Mouse (Mus musculus): ENCODE measurements around the gene Ddx31.
A peak's percentile ranks its signal among the peaks of the same experiment; 100 is the strongest.

Gene Ddx31

DNA sequence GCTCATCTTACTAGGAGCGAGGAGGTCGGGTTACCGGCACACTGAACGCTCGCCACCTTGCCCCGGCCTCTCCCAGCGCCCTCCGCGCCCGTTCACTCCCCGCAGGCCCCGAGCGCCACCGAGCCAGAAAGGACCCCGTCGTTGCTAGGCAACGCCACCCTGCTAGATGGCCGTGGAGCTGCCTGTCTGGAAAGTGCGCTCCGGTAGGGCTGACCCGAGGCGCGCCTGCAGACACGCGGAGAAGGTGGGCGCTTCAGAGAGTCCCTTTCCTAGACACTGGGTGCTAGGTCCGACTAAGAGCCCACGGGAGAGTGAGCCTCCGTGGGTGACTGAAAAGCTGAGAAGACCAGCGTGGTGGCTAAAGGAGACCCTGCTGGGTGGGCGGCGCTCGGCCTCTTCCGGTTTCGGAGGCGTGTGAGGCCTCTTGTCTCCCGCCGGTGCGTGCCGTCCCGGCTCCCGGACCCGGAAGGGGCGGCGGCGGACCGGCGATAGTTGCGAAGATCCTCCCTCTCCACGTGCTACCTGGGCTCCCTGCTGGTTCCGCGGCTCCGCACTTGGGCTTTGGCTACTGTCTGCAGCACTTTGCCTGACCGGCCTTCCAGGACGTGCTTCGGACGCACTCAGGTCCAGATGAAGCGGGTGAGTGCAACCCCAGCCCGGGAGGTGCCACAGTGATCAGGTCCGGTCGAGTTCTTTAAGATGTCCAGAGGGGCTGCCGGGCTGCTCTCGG lies at the start of gene Ddx31, which contains the start of gene Gtf3c4:
TSS of gene Ddx31 (plus strand) at position 185 of the 730 bp plus-strand sequence.
TSS of gene Gtf3c4 (minus strand) at position 139 of the 730 bp plus-strand sequence.
- peak; percentile 95 for DNase-seq

DNA sequence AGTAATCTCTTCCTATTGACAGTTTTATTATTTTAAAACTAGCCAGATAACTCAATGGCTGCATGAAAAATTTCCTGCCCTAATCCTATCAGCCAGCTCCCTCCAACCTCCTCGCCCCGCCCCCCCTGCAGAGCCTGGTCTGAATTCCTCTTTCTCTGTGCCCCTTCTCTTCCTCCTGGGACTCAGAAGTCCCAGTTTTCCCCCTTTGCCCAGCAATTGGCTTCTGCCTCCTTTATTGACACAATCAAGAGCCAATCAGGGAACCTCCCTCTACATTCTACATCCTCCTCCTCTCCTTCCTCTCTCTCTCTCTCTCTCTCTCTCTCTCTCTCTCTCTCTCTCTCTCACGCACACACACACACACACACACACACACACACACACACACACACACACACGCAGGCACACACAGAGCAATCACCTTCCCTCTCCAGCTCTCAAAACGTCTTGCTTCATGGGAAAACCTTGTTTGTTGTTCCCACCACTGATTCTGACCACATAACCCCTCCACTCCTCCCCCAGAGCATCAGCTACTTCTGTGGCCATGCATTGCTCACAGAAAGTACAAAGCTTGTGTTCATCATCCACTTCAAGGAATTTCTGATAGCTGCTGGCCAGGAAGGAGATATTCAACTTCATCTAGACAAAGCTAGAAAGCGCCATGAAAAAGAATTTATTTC lies 47.1 kb upstream of the Ddx31 start:
- DNase-seq = no peak

DNA sequence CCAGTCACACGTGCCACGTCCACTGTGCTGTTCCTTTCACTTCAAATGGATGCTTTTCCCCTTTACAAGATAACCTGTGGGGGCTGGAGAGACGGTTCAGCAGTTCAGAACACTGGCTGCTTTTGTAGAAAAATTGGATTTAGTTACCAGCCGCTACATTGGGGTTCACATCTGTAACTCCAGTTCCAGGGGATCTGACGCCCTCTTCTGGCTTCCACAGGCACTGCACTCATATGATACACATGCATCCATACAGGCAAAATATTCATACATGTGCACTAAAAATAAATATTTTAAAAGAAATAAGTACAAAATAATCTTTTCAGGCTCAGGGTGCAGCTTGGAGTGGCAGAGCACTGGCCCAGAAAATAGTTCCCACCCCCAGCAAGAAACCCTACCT lies 45.6 kb upstream of the Ddx31 start:
- DNase-seq = no peak

DNA sequence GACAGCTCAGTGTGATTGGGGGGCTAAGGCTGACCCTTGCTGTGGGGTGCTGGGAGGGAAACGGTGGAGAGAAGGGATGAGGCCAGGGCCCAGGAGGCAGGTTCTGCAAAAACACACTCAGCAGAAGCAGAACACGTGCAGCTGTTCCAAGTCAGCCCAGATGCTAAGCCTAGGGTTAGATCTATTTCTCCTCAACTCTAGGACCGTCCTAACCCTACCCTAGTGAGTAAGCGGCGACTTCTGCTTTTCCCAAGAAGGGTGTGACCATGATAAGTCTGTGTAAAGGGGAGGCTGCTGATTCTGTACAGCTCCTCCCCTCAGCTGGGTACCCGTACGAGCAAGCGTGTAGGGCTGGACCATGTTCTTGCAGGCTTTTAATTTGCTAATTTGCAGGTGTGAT lies 43.9 kb upstream of the Ddx31 start:
- DNase-seq = no peak

DNA sequence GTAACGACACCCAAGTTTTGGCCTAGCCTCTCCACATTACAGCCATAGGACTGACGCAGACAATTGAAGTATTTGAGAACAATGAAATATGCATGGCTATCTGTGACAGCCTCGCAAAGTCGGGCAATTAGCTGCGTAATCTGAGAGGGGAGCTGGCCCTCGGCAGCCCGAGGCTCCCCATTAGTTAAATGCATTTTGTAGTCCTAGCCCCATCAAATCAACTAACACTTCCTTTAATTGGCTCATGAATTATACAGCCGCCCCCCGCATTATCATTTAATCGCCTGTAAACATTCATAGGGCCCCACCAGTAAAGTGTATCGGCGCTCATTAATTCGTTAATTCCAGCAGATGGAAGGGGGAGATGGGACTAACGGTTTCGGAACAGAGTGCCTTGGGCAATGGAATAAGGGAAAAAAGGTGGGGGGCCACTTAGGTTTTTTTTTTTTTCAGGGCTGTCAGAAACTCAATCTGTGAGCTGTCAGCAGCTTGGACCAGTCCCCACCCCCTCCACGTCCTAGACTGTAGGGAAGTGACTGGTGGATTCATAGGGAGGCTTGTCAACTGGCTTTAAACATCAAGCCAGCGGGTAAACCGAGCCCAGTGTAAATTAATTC lies 42.6 kb upstream of the Ddx31 start:
- DNase-seq = no peak

DNA sequence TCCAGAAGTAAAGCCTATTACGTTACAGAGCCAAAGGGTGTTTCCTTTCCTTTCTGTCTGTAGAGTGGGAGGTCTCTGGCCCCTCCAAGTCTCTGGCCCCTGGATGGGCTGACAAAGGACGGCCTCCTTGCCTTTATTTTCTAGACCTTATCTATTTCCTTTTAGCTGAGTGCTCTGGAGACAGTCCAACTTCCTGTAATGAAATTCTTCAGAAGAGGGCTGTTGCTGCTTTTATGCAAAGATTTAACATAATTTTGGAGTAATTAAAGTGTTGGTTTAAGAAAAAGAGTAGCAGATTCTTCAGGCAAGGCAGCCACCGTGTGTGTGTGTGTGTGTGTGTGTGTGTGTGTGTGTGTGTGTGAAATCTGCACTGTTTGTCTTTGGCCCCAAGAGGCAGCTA lies 41.8 kb upstream of the Ddx31 start:
- DNase-seq = no peak

DNA sequence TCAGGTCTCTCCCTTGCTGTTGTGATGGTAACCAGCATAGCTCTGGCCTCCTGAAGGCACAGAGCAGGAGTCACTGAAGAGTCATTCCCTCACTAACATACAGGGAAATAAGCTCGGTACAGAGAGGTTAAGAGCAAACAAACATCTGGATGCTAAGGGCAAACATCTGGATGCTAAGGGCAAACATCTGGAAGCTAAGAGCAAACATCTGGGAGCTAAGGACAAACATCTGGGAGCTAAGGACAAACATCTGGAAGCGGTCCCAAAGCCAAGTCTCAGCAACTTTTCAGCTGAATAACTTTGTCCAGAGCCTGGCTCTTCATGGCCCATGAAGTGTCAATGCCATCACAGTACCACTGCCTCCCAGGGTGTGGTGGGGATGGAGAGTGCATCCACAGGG lies 40.6 kb upstream of the Ddx31 start:
- no peak for DNase-seq

DNA sequence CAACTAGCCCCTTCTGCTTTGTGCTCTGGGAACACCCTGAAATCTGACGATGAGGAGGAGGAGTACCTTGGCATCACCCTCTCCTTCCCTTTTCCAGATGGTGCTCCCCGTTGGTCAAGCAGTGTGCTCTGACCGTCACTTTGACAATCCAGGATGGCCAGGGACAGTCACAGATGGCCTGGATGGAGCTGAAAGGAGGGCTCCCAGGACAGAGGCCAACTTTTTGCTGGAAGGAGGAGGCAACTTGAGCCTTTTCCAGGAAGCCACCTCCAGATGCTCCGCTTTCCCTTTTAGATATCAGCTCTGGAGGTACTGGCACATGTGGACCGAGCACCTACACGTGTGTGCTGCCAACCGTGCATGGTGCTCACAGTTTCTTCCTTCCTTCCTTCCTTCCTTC lies 36.8 kb upstream of the Ddx31 start:
- DNase-seq = no peak

DNA sequence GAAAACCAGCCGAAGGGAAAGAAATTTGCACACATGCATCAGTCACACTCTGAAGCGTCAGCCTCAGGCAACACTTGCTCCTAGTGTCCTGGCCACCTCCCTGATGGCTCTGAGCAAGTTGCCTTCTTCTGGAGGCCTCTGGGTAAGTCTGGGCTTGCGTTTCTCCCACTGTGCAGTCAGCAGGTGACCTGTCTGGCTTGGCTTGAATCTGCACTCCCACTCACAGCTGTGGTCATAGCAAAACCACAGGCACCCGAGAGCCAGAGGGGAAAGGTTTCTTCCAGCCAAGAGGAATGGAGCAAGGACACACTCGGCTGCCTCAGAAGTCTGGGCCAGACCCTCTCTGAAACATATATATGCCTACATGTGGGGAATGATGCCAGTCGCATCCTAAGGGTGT lies 31.4 kb upstream of the Ddx31 start:
- DNase-seq = no peak

DNA sequence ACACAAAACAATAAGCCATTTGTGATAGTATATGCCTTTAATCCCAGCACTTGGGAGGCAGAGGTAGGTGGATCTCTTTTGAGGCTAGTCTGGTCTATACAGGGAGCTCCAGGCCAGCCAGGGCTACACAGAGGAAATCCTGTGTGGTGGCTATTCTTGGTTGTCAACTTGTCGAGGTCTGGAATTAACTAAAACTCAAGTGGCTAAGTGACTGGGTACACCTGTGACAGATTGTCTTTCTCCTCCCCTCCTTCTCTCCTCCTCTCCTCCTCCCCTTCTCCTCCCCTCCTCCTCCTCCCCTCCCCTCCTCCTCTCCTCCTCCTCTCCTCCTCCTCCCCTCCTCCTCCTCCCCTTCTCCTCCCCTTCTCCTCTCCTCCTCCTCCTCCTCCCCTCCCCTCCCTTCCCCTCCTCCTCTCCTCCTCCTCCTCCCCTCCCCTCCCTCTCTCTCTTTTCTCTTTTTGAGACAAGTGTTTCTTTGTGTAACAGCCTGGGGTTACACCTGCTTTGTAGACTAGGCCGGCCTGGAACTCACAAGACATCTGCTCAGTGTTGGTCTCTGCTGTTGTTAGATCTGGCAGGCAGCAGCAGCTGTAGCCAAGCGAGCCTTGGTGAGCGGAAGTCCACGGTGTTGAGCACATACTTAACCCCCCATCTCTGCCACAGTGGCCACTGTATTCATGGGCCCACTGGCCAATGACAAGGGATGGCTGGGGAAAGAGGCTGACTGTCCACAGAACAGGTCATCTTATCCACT lies 29.8 kb upstream of the Ddx31 start:
- peak; percentile 16 for DNase-seq

DNA sequence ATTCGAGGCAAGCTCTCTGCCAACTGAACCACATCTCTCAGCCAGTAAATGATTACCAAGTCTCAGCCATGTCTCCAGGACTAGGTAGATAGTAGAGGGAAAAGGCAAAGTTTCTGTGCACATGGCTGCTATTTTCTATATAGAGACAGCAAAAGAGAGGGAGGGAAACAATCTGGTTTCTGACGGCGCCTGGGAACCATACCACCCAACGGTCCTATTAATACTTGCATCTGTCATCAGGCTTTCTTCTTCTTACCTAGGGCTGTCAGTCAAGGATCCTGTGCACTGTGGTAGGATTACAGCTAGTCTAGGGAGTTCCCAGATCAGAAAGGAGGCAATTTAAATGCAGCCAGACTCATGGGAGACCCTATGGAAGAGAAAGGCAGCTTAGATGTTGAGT lies 21.3 kb upstream of the Ddx31 start:
- DNase-seq = no peak

DNA sequence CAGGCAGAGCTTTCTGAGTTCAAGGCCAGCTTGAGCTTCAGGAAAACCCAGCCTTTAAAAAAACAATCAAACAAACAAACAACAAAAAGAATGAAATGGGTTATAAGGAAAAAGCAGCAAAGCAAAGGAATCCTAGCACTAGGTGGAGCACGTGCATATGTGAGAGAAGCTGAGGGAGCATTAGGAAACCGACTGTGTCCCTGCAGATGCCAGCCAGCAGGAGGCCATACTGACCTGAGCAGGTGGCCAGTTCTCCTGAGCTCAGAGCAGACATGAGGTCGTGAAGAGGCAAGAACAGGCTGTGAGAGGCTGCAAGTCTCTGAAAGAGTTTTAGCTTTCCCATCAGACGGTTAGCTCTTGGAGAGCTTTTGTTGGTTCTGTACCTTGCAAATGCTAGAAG lies 10.9 kb upstream of the Ddx31 start:
- no peak for DNase-seq

DNA sequence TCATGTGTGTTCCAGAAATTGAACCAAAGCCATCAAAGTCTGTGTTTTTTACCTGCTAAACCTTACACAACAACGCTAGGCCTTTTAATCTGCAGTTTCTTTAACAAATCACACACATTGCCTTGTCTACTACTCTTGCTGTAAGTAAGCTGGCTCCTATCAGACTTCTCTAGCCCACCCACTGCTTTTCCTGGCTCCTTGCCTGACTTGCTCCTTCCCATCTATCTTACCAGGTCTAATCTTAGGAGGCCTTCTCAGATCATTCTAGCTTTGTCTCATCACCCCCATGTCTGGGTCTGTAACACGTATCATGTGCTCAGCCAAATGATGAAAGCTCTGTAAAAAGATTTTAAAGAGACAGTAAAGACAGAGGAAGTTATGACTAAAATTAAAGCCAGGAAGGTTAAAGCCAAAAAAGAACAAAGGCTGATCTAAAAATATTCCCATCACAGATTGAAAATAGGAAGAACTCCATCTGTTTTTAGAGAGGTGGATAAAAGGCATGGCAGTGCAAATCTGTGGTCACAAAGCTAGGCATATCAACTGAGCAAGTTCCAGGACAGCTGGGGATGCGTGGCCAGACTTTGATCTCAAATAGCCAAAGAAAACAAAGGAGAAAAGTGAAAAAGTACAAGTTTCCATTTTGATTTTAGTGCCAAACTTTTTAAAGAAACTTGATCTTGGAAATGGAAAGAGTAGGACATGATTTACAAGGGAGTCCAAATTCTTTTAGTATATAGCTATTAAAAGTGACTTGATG lies 3.8 kb upstream of the Ddx31 start:
- DNase-seq = no peak

DNA sequence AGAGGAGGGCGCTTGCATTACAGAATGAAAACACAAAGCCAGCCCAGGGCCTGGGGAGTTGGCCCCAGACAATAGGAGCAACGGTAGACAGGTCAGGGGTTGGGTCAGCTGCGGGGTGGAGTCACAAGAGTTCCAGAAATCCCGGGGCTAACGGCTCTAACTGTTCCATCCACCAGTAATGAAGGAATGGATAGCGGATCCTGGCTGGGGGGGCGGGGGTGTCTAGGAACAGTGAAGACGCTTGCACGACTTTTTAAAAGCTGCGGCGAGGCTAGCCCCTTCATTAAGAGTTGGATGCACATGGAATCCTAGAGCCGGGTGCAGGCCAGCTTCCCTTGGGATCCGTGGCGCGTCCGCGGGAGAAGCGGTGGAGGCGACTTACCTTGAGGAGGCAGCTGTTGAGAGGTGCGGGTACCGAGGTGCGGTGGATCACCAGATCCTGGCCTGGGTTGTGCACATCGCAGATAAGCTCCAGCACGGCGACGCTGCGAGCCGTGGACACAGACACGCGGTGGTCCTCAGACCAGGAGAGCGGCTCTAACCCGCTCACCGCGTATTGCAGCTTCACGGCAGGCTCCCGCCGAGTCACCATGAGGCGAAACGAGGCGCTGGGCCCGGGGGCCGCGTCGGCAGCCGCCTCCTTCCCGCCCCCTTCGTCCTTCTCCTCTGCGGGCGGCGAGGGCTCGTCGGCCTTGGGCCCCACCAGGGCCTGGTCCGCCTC lies 545 bp upstream of the Ddx31 start:
- DNase-seq = no peak

DNA sequence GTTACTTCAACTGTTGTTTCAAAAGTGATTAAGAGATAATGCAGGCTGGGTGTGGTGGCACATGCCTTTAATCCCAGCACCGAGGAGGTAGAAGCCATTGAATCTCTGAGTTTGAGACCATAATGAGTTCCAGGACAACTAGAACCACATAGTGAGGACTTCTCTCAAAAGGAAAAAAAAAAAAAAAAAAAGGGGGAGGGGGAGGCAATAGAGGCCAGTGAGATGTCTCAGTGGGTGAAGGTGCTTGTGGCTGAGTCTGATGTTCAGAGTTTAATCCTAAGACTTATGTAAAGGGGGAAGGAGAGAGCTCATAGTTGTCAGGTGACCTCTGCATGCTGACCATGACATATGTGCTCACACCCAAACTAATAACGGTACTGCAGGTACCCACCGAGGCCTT lies 1.8 kb downstream of the Ddx31 start:
- no peak for DNase-seq

DNA sequence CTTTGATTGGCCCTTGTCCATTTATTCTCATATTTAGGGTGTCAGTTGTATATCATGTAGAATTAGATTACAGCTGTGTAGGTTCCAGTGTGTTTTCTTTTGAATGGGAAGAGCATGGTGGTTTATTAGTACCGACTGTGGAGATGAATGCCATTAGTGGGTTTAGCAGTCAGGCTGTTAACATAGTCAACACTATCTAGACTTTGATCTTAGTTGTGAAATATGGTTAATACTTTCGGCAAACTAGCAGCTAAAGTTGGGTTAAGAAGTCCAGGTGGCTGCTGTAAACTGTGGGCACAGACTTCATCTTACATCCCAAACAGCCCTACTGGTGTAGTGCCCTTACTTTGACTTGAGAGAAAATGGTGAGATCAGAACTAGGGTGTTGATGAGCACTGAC lies 8.7 kb downstream of the Ddx31 start:
- no peak for DNase-seq

DNA sequence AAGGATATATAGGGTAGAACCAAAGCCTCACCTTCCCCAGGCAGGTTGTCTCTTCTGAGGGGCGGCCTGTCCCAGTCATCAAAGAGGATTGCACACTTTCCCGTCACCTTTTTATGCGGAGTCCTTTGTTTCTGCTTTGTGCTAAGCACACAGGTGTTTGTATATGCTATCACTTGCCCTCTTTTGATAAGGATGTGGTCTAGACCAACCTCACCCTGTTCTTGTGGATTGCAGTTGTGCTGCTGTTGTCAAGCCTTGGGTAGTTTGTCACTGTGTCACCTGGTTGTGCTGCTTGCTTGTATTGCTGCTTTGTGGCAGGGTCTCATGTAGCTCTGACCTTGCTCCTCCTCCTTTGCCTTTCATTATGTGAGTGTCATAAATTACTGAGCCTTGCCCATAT lies 12.4 kb downstream of the Ddx31 start:
- no peak for DNase-seq

DNA sequence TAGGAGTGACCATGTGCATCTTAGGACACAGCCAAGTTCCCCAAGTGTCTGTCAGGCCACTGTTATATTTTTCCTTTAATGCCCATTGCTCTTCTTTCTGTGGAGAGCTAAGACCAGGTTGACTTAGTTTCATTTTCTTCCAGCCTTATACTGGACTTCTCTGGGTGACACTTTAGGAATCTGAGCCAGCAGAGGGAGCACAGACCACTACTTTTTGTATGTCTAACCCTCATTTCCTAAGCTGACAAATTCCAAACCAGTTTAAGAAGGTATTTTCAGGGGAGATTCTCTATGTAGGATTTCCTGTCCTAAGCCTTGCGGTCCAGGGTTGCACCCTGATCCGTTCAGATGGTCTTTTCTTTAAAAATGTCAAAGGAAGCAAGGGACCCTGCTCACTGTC lies 15.6 kb downstream of the Ddx31 start:
- DNase-seq = no peak

DNA sequence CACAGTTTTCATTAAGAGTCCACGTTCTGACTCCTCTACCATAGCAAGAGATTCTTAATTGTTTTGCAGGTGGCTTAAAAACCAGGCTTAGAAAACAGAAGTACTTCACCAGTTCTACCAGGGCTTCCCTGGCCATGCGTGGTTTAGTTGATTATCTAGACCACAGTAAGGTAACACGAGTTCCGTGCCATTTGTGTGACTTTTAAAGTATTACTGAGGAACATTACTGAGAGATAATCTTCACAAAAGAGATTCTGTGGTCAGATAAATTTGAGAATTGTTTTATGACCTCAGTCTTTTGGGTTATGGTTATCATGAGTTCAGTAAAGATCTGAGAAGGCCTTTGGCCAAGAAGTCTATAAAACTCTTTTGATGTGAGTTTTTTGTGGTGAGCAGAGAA lies 19.1 kb downstream of the Ddx31 start:
- DNase-seq = no peak

DNA sequence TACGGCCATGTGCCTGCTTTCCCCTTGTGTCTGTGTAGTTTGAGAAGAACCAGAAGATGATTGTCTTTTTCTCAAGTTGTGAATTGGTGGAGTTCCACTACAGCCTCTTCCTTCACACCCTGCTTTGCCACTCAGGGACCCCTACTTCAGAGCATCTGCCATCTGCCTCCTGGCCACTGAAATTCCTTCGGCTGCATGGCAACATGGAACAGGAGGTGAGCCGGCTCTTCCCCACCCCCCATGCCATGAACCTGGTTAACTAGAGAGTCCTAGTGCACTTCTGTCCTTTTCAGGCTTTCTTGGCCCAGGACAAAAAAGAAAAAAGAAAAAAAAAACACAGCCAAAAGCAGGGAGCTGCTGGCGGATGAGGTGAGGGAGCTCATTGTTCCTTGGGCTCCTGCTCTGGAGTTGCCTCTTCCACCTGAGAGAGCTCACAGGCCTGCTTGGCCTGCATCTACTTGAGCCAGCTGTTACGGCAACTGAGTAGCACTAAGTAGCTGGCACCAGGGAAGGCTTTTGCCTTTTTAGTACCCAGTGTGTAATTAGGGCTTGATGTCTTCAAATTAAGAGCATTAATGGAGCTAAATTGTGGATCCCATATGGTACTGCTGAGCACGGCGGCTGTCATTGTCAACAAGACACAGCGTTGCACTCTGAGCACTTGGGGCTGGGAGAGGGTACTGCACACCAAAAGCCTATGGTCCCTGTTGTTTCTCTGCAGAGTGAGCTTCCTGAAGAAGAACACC lies 20.6 kb downstream of the Ddx31 start:
- no peak for DNase-seq

DNA sequence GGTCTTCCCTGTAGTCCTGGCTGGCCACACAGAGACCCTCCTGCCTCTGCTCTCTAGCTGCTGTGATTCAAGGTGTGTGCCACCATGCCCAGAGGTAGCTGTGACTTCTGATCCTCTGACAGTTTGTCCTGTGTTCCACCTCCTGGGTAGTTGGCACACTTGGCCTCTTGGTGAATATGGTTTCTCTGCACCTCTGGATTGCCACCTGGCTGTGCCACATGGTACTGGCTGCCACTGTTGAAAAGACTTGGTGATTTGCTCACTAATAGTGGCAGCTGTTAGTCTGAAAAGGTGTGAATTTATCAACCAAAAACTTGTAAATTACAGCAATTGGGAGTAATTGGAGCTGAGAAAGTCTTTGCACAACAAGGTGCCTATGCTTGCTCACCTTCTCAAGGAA lies 23.7 kb downstream of the Ddx31 start:
- DNase-seq = peak; percentile 6
